Mouse (Mus musculus) neural tube, embryonic 15.5 days (tissue): ENCODE results near the gene Dvl2. TPM values are rescaled to one million over a fixed set of nuclear protein-coding genes. Genes with fewer than 3 reads are reported as not detected.
"Not testable (repeated sequence)": the region's sequence is repeated elsewhere in the genome, so short reads cannot be mapped to it uniquely, and the experiment has no call there.

Source experiments
- ATAC-seq: fragments of 200-750 bp; cut with Nextera tagmentation; 2 replicates; pipeline ENCODE4 v1.8.0; 2017; ENCODE audit warnings: mild to moderate bottlenecking, moderate TSS enrichment, moderate library complexity; ENCODE audit not compliant: low FRiP score
- H3K27ac ChIP-seq: fragments of 300-500 bp; sonication (generic); replicated peaks from 2 replicates; pipeline ENCODE4 v1.5.1; 2015; ENCODE audit warnings: mild to moderate bottlenecking, inconsistent platforms
- H3K27me3 ChIP-seq: fragments of 300-500 bp; sonication (generic); replicated peaks from 2 replicates; pipeline ENCODE4 v1.6.1; 2015; ENCODE audit warnings: inconsistent platforms
- H3K36me3 ChIP-seq: fragments of 300-500 bp; sonication (generic); 2 replicates; pipeline ENCODE4 v1.6.1; 2015; ENCODE audit warnings: inconsistent platforms
- H3K4me1 ChIP-seq: fragments of 300-500 bp; sonication (generic); 2 replicates; pipeline ENCODE4 v1.6.1; 2015; ENCODE audit warnings: inconsistent platforms
- H3K4me2 ChIP-seq: fragments of 300-500 bp; sonication (generic); 2 replicates; pipeline ENCODE4 v1.6.1; 2015; ENCODE audit warnings: inconsistent platforms, mild to moderate bottlenecking, moderate library complexity
- H3K4me3 ChIP-seq: fragments of 300-500 bp; sonication (generic); replicated peaks from 2 replicates; pipeline ENCODE4 v1.5.1; 2015; ENCODE audit warnings: mild to moderate bottlenecking, inconsistent platforms
- H3K9ac ChIP-seq: fragments of 300-500 bp; sonication (generic); replicated peaks from 2 replicates; pipeline ENCODE4 v1.6.1; 2015; ENCODE audit warnings: mild to moderate bottlenecking, inconsistent platforms
- H3K9me3 ChIP-seq: fragments of 300-500 bp; sonication (generic); replicated peaks from 2 replicates; pipeline ENCODE4 v1.6.1; 2016; ENCODE audit warnings: inconsistent platforms
- WGBS: fragments of 180-500 bp; shearing (Covaris S2); methylation state at CpG from one replicate; pipeline ENCODE4 v1.1.7; 2015; ENCODE audit warnings: mixed read lengths; 5-methylcytosine and 5-hydroxymethylcytosine counted together
- polyA plus RNA-seq: library from polyadenylated mRNA; unstranded; fragments of >200 nt; fragmentation: Nextera tagmentation; extraction: Ambion mirVana; gene quantifications from 2 replicates; pipeline ENCODE4 v1.2.1, GENCODE M21; 2015

Dvl2 gene
- 22.6 and 25.1 TPM in 2 replicates for polyA plus RNA-seq

DNA sequence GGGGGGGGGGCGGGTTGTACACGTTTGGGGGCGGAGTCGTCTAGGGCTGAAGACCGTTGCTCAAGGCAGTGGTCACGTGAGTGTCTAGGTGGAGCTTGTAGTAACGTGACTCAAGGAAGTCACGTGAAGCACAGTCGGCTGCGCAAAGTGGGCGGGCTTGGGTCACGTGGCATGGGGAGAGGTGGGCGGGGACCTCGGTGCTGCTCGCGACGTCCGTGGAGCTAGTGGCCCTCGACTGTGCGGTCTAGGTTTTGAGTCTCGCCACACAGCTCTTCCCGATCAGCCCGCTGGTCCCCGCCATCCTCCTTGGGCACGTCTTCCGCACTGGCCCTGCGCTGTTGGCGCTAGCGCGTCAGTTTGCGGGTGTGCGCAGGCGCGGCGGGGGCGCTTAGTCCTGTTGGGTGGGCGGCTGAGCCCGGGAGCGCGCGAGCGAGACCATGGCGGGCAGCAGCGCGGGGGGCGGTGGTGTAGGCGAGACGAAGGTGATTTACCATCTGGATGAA lies at the start of gene Dvl2:
TSS of gene Dvl2 (plus strand) at position 200 of the 503 bp plus-strand sequence.
- Histone ChIP-seq H3K4me3 (peak within 1 kb of the TSS; percentile 84), H3K27me3 (no peaks in the 10 kb centered on the region), H3K9me3 (no peaks in the 10 kb centered on the region), H3K4me1 (peaks cover 65% of the 10 kb centered on the region), H3K36me3 (peaks cover 32% of the 10 kb centered on the region), H3K27ac (peak within 1 kb of the TSS; percentile 99), H3K9ac (peak within 1 kb of the TSS; percentile 83), H3K4me2 (peak within 1 kb of the TSS; percentile 79)
- ATAC-seq, result peak; percentile 66
- under 1% methylated on average over 48 of the region's 48 CpGs for WGBS

DNA sequence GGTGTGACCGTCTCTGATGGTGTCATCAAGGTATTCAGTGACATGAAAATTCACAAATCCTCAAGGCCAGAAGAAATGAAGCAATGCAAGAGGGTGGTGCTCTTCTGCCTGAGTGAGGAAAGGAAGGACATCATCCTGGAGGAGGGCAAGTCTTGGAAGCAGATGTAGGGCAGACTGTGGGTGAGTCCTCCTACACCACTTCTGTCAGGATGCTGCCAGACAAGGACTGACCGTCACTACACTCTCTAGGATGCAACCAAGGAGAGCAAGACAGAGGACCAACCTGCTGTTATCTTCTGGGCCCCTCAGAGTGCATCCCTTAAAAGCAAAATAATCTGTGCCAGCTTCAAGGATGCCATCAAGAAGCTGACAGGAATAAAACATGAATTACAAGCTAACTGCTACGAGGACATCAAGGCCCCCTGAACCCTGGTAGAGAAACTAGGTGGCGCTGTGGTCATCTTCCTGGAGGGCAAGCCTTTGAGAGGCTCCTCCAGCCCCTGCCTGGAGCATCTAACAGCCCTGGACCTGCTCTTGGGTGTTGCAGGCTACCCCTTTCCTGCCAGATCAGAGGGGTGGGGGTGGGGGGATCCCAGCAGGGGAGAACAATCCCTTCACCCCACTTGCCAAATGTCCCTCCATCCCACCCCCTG lies 49.5 kb upstream of the Dvl2 start:
- no peak for ATAC-seq
- peaks cover 23% of the 10 kb centered on the region for H3K27me3 ChIP-seq
- H3K4me2 ChIP-seq, result no peak overlapping the region
- no peak overlapping the region for H3K9ac ChIP-seq
- no peaks in the 10 kb centered on the region for H3K9me3 ChIP-seq
- H3K27ac ChIP-seq, result no peak overlapping the region
- 45% methylated on average over 4 of the region's 4 CpGs for WGBS
- H3K36me3 ChIP-seq, result no peaks in the 10 kb centered on the region
- H3K4me1 ChIP-seq, result peaks cover 21% of the 10 kb centered on the region
- no peak overlapping the region for H3K4me3 ChIP-seq

DNA sequence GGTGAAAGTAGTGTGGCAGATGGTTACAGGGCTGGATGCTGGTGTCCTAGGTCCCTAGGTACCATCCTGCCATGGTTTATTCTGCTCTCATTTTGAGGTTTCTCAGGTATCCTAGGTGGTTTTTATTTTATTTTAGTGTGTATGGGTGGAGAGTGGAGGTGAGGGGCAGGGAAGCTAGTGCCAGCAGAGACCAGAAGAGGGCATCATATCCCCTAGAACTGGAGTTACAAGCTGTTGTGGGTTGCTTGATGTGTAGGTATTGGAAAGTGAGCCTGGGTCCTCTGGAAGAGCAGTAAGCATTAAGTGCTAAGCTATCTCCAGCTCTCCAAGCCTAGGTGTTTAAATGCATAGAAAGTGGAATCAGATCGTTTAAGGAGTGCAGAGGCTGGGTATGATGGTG lies 48.1 kb upstream of the Dvl2 start:
- Histone ChIP-seq H3K27ac (no peak overlapping the region), H3K36me3 (no peaks in the 10 kb centered on the region), H3K9me3 (no peaks in the 10 kb centered on the region), H3K27me3 (peaks cover 22% of the 10 kb centered on the region), H3K4me1 (peaks cover 18% of the 10 kb centered on the region), H3K4me3 (no peak overlapping the region), H3K4me2 (no peak overlapping the region), H3K9ac (no peak overlapping the region)
- ATAC-seq, result no peak
- 62% methylated on average over 1 of the region's 1 CpGs for WGBS

DNA sequence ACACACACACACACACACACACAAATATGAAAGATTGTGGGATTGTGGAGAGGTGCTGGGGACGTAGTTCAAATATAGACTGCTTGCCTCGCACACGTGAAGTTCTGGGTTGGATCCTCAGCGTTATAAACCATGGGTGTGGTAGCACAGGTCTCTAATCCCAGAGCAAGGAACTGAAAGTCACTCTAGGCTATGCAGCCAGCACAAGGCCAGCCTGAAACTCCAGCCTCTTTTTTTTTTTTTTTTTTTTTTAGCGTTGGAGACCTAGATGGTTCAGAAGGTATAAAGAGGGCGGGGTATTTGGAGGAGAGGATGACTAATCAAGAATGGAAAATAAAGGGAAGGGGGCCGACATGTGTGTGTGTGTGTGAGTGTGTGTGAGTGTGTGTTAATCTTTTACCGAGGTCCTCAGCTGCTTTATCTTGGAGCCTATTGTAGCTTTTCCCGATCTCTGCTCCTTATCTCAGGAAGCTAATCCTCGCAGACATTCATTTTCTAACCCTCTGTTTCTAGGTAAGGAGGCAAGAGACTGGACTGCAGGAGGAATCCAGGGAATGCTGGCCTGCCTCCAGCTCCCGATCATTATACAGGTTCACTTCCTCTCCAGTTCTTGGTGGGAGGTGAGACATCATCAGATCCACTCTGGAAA lies 47.0 kb upstream of the Dvl2 start:
- H3K4me2 ChIP-seq, result no peak overlapping the region
- peaks cover 15% of the 10 kb centered on the region for H3K27me3 ChIP-seq
- 73% methylated on average over 11 of the region's 11 CpGs for WGBS
- no peak for ATAC-seq
- H3K4me3 ChIP-seq, result no peak overlapping the region
- H3K36me3 ChIP-seq, result no peaks in the 10 kb centered on the region
- H3K9me3 ChIP-seq, result no peaks in the 10 kb centered on the region
- no peak overlapping the region for H3K9ac ChIP-seq
- H3K27ac ChIP-seq, result no peak overlapping the region
- H3K4me1 ChIP-seq, result peaks cover 7% of the 10 kb centered on the region

DNA sequence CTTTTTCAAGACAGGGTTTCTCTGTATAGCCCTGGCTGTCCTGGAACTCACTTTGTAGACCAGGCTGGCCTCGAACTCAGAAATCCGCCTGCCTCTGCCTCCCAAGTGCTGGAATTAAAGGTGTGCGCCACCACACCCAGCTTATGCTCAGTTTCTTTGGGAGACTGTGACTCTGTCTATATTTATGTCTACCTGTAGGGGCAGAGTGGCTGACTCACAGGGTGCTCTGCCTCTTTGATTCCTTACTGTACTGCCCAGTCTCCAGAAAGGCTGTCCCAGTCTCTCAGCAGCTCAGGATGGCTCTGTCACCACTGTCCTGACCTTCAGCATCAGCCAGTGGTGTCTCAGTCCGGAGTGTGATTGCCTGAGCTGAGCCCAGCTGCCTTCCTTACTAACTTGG lies 44.8 kb upstream of the Dvl2 start:
- not testable (repeated sequence) for H3K4me2 ChIP-seq, H3K4me1 ChIP-seq, H3K27ac ChIP-seq, ATAC-seq, H3K36me3 ChIP-seq, H3K9me3 ChIP-seq, H3K9ac ChIP-seq, H3K4me3 ChIP-seq, H3K27me3 ChIP-seq
- WGBS, result 77% methylated on average over 4 of the region's 4 CpGs

- Histone ChIP-seq H3K4me3 (no peak overlapping the region), H3K27me3 (peaks cover 12% of the 10 kb centered on the region; the same call in 1 of the 2 replicates), H3K36me3 (no peaks in the 10 kb centered on the region), H3K4me2 (no peak overlapping the region), H3K9ac (no peak overlapping the region), H3K4me1 (no peaks in the 10 kb centered on the region), H3K9me3 (no peaks in the 10 kb centered on the region), H3K27ac (no peak overlapping the region)
- ATAC-seq, result no peak
- 68% methylated on average over 1 of the region's 1 CpGs for WGBS
These were observed 44.2 kb upstream of the Dvl2 start for GRCm38 (mm10) chr11:69956218-69956617.

- Histone ChIP-seq H3K27ac (no peak overlapping the region), H3K4me1 (peaks cover 6% of the 10 kb centered on the region; the same call in 1 of the 2 replicates), H3K27me3 (peaks cover 55% of the 10 kb centered on the region), H3K4me3 (no peak overlapping the region), H3K9ac (no peak overlapping the region), H3K36me3 (no peaks in the 10 kb centered on the region), H3K4me2 (no peak overlapping the region), H3K9me3 (no peaks in the 10 kb centered on the region)
- ATAC-seq, result no peak
- 39% methylated on average over 5 of the region's 5 CpGs for WGBS
These were observed 39.8 kb upstream of the Dvl2 start for GRCm38 (mm10) chr11:69960616-69961015.

- 44% methylated on average over 5 of the region's 5 CpGs for WGBS
These were observed 38.6 kb upstream of the Dvl2 start for GRCm38 (mm10) chr11:69961841-69962240.

DNA sequence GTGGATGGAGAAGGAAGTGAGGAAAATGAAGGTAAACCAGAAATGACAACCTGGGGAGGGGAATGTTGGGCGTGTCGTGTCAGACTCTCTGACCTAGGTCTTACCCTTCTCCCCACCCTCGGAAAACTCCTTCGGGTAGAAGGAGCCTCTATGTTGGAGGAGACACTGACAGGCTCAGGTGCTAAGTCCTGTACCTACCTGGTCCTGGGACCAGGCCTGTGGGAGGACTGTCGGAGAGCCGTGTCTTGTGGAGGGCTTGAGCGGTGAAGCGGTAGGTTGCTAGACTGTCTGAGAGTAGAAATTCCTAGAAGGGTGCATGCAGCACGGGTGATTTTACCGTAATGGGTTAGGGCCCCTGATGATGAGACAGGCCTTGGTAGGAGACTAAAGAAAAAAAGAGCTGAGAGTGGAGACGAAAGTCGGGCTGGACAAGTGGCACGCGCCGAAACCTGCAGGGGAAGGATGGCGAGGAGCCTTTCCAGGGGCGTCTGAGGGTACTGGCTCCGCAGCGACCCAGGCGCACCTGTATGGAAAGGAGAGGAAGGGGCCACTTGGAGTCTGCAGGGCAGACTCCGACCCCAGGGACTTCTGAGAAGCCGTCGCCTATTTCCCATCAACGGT lies 35.6 kb upstream of the Dvl2 start, which contains the start of gene Cldn7:
TSS of gene Cldn7 (plus strand) at position 130 of the 621 bp plus-strand sequence.
- H3K9ac ChIP-seq, result no peak within 1 kb of the TSS
- peaks cover 83% of the 10 kb centered on the region for H3K27me3 ChIP-seq
- WGBS, result 18% methylated on average over 24 of the region's 24 CpGs
- peaks cover 18% of the 10 kb centered on the region for H3K36me3 ChIP-seq
- ATAC-seq, result no peak
- peaks cover 18% of the 10 kb centered on the region for H3K4me1 ChIP-seq
- peak within 1 kb of the TSS; percentile 34 for H3K4me2 ChIP-seq
- H3K27ac ChIP-seq, result no peak within 1 kb of the TSS
- no peaks in the 10 kb centered on the region for H3K9me3 ChIP-seq
- peak within 1 kb of the TSS; percentile 14; the same call in 1 of the 2 replicates for H3K4me3 ChIP-seq

More at GRCm38 (mm10) chr11:69961841-69962240, 38.6 kb upstream of the Dvl2 start:
- H3K9ac ChIP-seq, result no peak overlapping the region
- no peak overlapping the region for H3K27ac ChIP-seq
- H3K4me2 ChIP-seq, result no peak overlapping the region
- H3K27me3 ChIP-seq, result peaks cover 66% of the 10 kb centered on the region
- no peak for ATAC-seq
- H3K9me3 ChIP-seq, result no peaks in the 10 kb centered on the region
- peaks cover 17% of the 10 kb centered on the region for H3K4me1 ChIP-seq
- no peaks in the 10 kb centered on the region for H3K36me3 ChIP-seq
- H3K4me3 ChIP-seq, result no peak overlapping the region

DNA sequence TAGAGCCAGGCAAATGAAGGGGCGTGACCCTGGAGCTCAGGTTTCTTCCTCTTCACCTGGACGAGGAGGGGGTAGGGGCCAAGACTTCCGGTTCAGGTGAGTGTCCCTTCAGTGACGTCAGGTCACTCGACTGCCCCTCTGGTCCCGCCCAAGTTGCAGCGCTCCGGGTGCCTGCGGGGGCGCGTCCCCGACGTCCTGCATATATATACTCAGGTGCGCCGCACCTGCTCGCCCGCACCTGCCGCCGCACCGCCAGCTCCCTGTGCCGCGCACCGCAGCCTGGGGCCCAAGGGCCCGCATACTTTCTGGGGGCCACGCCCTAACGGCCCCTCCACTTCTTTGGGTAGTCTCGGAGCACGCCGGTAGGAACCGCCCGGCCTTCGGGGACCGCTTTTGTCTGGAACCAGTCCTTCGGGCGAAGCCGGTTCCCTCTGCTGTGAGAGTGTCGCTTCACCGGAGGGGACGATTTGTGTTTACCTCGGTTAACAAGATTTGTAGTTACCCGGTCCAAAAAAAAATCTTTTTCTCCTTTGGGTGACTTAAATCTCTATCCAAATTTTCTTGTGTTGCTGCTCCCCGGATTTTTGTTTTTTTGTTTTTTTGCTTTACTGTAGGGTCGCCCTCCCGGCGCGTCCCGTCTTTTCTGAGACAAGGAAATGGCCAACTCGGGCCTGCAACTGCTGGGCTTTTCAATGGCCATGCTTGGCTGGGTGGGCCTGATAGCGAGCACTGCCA lies 35.0 kb upstream of the Dvl2 start:
- no peak for ATAC-seq
- H3K27me3 ChIP-seq, result peaks cover 83% of the 10 kb centered on the region
- peak overlapping the region; percentile 17; the same call in 1 of the 2 replicates for H3K4me3 ChIP-seq
- peak overlapping the region; percentile 49 for H3K4me2 ChIP-seq
- peaks cover 18% of the 10 kb centered on the region for H3K4me1 ChIP-seq
- no peak overlapping the region for H3K9ac ChIP-seq
- H3K36me3 ChIP-seq, result peaks cover 23% of the 10 kb centered on the region
- H3K9me3 ChIP-seq, result no peaks in the 10 kb centered on the region
- no peak overlapping the region for H3K27ac ChIP-seq
- 1% methylated on average over 48 of the region's 49 CpGs for WGBS
